Mouse (Mus musculus) small intestine, adult 2 months (tissue): Measurements from ENCODE around the gene Naaa.

Experiments used
- CTCF ChIP-seq: fragments of 200-500 bp; IDR thresholded peaks from 2 replicates; pipeline ENCODE4 v1.5.1; 2012; ENCODE audit warnings: low read depth, mild to moderate bottlenecking, control low read depth, inconsistent platforms, low read length, moderate library complexity, mixed read lengths; ENCODE audit not compliant: insufficient replicate concordance, insufficient read length; ENCODE audit errors: extremely low read depth
- POLR2A ChIP-seq: fragments of 200-500 bp; IDR thresholded peaks from 2 replicates; pipeline ENCODE4 v1.6.1; 2012; ENCODE audit warnings: low read depth, mild to moderate bottlenecking, control low read depth, inconsistent platforms, low read length, moderate library complexity

DNA sequence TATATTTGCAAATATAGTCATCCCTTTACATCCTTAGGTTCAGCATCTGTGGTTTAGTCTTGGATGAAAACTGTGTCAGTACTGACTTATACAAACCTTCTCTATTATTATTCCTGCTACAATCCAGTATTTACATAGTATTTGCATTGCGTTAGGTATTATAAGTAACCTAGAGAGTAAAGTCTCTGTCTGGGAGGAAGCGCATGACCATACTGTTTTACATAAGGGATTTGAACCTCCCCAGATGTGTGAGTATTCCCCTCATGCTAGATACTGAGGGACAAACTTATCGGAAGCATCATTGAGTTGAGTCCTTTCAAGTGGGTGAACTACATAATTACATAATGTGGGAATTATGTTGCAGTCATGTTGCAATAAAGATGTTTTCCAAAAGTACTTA is 48.5 kb downstream of the Naaa start:
- no peak for TF ChIP-seq POLR2A
- TF ChIP-seq CTCF = no peak
